Mouse (Mus musculus): Measurements from ENCODE around the gene Prr22.
A peak's percentile ranks its signal among the peaks of the same experiment; 100 is the strongest.

Gene Prr22

GRCm38 (mm10) chr17:56769950-56770349 is at the start of gene Prr22:
Prr22 (plus strand) TSS chr17:56770250.
- DNase-seq: no peak

- peak; percentile 60 for DNase-seq
These were observed 47.6 kb upstream of the Prr22 start for GRCm38 (mm10) chr17:56722441-56722840.

DNA sequence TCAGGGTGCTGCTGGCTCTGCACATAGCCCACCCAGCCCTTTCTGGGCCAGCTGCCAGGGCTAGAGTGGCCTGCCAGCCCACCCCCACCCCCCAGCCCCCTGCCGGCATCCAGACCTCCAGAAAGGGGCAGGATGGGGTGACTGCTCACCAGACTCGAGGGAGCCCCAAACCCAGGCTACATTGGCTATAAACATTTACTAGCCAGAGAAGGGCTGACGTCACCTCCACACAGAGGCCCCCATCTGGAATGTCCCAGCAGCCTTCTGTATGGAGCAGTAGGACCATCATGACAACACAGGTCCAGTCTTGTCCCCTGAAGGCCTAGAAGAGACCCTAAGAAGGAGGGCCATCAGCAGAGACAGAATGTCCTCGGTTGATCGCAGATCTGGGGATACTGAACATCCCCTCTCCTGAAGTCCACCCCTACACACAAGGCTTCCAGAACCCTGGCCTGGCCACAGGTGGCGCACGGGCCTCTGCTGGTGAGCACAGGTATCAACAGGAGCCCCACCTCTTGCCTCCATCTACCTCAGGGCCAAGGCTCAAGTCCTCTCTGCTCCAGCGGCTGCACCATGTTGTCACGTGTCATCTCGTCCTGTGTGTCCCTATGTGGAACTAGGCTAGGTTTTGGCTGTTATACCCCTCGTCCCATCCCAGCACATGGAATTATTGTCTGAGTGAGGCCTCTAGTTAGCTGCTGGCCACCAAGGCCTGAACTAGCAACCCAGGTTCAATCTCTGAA is 46.5 kb upstream of the Prr22 start:
- DNase-seq: no peak

DNA sequence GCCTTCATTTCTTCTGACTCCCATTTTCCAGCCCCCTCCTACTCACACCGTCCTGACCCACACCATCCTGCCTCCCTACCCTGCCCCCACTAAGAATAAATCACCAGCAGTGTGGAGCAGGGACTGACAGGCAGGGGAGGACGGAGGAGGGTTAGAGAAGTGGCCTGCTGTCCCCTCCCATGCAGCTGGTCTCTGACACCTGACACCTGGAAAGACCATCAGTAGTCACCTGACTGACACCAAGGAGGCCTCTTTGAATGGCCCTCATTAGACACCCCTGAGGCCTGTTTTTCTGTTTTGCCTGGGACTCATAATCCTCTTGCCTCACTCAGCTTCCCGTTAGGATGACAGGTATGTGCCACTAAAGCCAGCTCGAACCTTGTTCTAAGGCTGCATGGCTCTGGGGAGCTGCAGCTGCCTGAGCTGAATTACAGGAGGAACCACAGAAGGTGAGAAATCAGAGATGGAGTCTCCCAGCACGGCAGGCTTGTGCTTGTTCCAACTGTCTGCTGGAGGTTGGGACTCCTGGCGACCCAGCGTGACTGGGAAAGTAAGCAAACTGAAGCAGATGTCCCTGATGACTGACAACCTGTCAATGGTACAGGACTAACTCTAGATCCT is 42.9 kb upstream of the Prr22 start:
- DNase-seq: no peak

DNA sequence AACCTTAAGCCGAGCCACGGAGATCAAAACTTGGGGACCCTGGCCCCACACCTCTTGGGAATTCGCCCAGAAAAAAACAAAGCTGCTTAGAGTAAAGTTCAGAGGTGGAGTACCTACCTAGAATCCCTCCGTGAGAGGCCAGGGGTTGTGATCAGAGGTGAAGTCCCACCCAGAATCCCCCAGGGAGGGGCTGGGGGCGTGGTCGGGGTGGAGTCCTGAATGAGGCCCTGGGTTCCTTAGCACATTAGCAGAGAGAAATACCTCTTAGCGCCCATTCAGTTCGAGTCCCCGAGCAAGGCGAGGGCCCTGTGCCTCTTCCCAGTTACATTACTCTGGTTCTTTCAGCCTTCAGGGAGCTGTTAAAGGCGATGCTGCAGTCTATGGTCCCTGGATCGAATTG is 42.4 kb upstream of the Prr22 start:
- DNase-seq: no peak

DNA sequence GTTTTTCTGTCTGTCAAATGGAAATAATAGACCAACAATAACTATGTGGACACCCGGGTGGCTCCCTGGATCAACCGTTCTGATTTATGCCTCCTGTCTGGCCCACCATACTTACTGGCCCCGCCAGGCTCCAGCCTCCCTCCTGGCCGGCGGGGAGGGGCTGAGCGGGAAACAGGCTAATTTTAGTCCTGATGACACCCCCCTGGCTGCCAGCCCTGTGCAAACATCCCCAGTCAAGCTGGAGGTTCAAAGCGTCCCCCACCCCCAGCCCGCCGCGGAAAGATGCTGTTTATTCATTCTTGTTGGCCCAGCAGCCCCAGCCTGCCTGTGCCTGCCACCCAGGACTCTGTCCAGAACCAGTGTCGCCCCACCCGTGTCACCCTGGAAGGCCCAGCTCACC is 41.9 kb upstream of the Prr22 start:
- DNase-seq: no peak

DNA sequence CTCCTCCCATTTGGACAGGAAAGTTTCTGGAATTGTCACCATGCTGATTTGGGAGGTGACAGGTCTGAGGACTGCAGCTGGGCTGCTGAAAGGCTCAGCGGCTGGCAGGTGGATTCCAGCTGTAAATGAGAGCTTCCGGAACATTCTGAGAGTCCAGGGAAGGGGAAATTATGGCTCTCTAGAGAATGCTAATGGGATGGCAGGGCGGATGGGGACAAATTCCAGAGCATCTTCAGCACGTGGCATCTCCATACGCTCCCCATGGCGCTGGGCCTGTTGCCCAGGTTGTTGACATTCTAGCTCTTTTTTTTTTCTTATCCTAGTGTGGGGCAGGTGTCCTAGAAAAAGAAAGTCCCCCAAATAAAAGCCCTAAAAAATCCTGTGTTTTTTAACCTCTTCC is 40.9 kb upstream of the Prr22 start:
- peak; percentile 53 for DNase-seq

GRCm38 (mm10) chr17:56729656-56730055 is 40.4 kb upstream of the Prr22 start:
- no peak for DNase-seq

DNA sequence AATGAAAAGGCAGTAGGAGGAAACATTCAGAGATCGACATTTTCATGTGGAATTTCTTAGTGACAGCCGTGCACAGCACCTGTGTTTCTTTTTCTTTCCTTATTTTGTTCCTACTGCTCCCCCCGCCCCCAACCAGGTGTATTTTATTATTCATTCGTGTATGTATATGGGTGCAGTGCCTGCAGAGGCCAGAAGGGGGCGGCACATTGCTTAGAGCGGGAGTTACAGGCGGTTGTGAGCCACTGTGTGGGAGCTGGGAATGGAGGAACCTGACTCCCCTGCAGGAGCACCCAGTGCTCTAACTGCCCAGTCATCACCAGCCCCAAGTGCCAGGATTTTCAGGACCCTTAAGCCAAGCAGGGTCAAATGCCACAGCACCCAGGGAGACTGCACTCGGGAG is 33.5 kb upstream of the Prr22 start:
- DNase-seq: no peak

DNA sequence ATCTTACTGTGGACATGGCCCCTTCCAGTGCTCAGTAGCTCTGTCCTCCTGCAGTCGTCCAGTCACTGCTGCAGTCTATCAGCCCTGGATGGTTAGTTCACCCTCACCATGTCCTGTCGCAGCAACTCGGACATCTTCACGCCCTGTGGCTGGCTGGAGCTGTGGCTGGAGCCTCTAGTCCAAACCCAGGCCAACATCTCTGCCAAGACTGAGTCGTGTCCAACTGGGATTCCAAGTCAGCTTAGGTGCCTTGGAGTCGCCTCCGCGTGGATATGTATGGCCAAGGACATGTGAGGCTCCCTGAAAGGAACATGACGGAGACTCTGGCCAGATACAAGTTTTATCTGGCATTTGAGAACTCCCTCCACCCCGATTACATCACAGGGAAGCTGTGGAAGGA is 31.8 kb upstream of the Prr22 start:
- DNase-seq: no peak

- no peak for DNase-seq
These were observed 29.8 kb upstream of the Prr22 start for GRCm38 (mm10) chr17:56740118-56740787.

DNA sequence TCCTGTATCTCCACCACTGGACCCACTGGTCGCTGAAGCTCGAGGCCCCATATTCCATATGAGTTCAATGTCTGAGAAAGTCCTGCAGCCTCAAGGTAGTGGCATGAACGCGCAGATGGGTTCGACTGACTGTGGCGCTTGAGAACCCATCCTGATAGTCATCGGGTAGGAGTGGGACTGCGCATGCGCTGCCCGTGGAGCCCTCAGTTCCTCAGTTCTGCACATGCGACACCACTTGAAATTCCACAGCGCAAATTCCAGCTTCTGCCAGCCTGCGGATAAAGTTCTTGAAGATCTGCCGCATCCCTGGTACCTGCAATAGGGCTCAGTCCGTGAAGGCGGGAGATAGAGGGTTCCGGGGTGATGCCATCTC is 29.3 kb upstream of the Prr22 start:
- DNase-seq: no peak

DNA sequence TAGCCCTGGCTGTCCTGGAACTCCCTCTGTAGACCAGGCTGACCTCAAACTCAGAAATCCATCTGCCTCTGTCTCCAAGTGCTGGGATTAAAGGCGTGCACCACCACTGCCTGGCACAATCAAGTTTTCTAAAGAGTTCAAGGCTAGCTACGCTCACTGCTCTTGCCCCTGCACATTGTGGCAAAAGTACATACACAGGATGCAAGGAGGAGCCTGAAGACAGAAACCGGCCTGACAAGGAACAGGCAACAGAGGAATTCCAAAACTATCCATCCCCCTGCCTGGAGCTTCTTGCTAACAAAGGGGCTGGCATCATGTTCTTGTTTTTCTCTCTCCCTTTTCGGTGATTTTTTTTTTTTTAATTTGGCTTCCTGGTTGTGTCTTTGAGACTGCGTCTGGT is 25.9 kb upstream of the Prr22 start:
- DNase-seq: no peak

GRCm38 (mm10) chr17:56751404-56752072 is 18.5 kb upstream of the Prr22 start:
- no peak for DNase-seq

GRCm38 (mm10) chr17:56753452-56753851 is 16.6 kb upstream of the Prr22 start:
- no peak for DNase-seq

- DNase-seq: no peak
These were observed 15.5 kb upstream of the Prr22 start for GRCm38 (mm10) chr17:56754271-56755185.

GRCm38 (mm10) chr17:56756703-56757399 is 13.2 kb upstream of the Prr22 start:
- peak; percentile 51 for DNase-seq

- DNase-seq: peak; percentile 94
These were observed 12.5 kb upstream of the Prr22 start, which contains the start of gene Nrtn for GRCm38 (mm10) chr17:56757416-56758123. Nrtn (minus strand) TSS chr17:56757530.

DNA sequence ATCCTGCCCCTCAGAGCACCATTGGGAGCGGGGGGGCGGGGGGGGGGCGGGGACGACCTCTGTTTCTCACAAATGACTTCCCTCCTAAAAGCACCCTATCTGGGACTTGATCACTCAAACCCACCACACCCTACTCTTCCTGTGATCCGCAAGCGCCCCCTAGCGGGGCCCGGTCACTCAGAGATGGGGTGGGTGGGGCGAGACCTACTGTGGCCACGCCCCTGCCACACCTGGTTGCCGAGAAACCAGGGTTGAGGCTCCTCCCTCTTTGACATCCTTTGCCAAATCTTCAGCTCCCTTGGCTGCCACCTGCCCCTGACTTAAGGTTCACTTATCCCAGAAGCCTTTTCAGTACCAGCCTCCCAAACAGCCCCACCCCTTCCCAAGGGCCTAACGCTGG is 11.9 kb upstream of the Prr22 start:
- DNase-seq: peak; percentile 95

DNA sequence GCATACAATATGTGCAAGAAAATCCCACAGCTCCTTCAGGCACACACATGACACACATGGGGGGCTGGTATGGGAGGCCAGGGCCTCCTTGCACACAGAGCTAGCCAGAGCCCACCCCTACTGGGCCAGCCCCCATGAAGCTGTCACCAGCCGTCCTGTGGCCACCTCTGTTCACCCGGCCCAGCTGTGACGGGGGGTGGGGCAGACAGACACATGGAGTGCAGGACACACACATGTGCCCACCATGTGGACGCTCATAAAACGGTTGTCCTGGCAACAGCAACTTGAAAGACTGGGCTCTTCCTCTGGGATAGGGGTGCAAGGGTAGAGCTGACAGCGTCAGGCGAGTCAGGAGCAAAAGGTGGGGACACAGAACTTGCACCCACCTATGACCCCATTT is 10.8 kb upstream of the Prr22 start:
- DNase-seq: no peak

- DNase-seq: no peak
These were observed 9.0 kb upstream of the Prr22 start for GRCm38 (mm10) chr17:56761077-56761476.
